Mouse (Mus musculus): ENCODE results near the gene Nudcd2. TPM values are rescaled to one million over a fixed set of nuclear protein-coding genes. Genes with fewer than 3 reads are reported as not detected.
A peak's percentile ranks its signal among the peaks of the same experiment; 100 is the strongest.
"Not testable (repeated sequence)": the region's sequence is repeated elsewhere in the genome, so short reads cannot be mapped to it uniquely, and the experiment has no call there.

Nudcd2 gene
- 26.5 and 28.3 TPM in 2 replicates for polyA plus RNA-seq (2012; ENCODE audit: insufficient read depth, insufficient read length, missing spikeins)

DNA sequence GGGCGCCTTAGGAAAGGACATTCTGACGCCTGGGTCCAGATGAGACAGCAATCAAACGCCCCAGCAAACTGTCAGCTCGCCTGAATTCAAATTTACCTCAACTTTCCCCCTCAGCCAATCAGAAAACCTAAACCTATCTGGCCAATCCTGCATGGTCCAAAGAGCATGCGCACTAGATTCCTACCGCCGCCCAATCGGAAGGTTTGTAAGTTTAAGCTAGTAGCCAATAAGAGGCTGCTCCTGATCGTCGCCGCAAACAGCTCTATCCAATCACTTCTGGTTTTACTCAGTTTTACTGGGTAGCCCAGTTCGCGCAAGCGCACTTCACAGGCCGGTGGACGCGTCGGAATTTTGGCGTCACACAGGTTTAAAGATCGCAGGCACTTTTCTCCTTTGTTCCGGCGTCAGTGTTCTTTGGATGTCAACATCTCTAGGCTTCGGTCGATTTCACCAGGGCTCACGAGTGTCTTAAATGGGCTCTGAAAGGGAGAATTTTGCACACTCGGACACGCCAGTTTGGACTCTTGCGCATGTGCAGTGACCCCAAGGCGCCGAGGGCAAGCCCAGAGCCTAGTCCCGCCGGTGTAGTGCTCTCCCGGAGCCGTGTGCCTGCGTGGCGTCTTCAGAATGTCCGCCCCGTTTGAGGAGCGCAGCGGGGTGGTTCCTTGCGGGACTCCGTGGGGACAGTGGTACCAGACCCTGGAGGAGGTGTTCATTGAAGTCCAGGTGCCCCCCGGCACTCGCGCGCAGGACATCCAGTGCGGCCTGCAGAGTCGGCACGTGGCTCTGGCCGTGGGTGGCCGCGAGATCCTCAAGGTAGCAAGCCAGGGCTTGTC lies at the start of gene Nudcd2, which contains the start of gene Hmmr:
Gene Nudcd2 (plus strand): TSS at position 329 of the 836 bp plus-strand sequence.
Gene Hmmr (minus strand): TSS at position 84 of the 836 bp plus-strand sequence.
- Histone ChIP-seq H3K4me3 (ENCODE audit: insufficient read depth, low read length) (peak within 1 kb of the TSS; percentile 77), H3K27ac (ENCODE audit: insufficient read depth, low read depth, low read length) (peak within 1 kb of the TSS; percentile 81), H3K4me1 (ENCODE audit: control insufficient read depth, insufficient read depth, low read length) (peaks cover 6% of the 10 kb centered on the region)
- no peak for TF ChIP-seq CTCF (IDR thresholded peaks at IDR 0.05; ENCODE audit: low read depth, low read length)
- no peak for TF ChIP-seq POLR2A (IDR thresholded peaks at IDR 0.05; ENCODE audit: borderline replicate concordance, low read depth, low read length)

DNA sequence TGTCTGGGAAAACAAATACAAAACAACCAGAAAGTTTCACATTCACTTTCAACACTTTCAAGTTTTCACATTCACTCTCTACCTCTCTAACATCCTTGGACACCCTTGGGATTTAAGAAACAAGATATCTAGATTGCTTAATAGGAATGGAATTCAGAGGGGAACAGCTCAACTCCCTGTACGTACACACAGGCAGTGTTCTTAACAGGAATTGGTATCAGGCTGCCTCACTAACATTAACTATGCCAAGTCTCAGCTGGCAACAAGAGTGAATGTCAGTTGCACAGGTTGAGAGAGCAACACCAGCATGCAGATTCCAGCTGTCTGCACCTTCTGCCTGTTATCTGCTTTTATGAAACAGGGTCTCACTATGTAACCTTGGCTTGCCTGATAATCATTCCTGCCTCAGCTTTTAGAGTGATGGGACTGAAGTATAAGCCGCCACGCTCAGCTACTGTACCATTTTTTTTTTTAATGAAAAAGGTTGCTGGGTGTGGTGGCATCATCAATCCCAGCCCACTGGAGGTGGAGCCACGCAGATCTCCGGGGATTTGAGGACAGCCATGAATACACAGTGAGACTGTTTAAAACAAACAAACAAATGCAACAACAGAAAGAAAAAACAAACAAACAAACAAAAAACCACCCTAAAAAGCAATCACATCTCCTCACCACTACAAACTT lies 42.9 kb upstream of the Nudcd2 start:
- no peak for TF ChIP-seq CTCF (IDR thresholded peaks at IDR 0.05; ENCODE audit: low read depth, low read length)
- TF ChIP-seq POLR2A (IDR thresholded peaks at IDR 0.05; ENCODE audit: borderline replicate concordance, low read depth, low read length): no peak
- Histone ChIP-seq H3K4me1 (ENCODE audit: control insufficient read depth, insufficient read depth, low read length) (peaks cover 15% of the 10 kb centered on the region), H3K4me3 (ENCODE audit: insufficient read depth, low read length) (0 out of 2 replicates have a peak overlapping the region, but pooled peaks have one; percentile 2), H3K27ac (ENCODE audit: insufficient read depth, low read depth, low read length) (no peak overlapping the region)

DNA sequence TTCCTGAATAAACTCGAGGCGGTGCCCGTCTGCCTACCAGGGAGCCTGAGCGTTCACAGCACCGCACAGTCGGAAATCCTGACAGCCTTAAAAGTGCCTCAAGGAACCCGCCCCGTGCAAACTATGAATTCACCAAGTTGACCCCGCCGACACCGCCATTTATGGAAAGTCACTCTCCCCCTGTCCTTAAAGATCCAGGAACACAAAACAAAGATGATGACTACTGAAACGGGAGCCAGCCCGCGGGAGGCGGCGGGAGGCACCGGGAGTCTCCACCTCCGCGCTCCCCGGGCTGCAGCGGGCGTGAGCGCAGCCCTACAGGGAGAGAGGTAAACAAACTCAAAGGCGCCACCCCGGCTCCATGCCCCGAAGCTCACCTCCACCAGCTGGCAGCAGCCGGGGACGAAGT lies 41.4 kb upstream of the Nudcd2 start:
- peak overlapping the region; percentile 54 for H3K27ac ChIP-seq (ENCODE audit: insufficient read depth, low read depth, low read length)
- peaks cover 15% of the 10 kb centered on the region for H3K4me1 ChIP-seq (ENCODE audit: control insufficient read depth, insufficient read depth, low read length)
- peak overlapping the region; percentile 84 for H3K4me3 ChIP-seq (ENCODE audit: insufficient read depth, low read length)
- TF ChIP-seq CTCF (IDR thresholded peaks at IDR 0.05; ENCODE audit: low read depth, low read length): no peak
- TF ChIP-seq POLR2A (IDR thresholded peaks at IDR 0.05; ENCODE audit: borderline replicate concordance, low read depth, low read length): no peak

DNA sequence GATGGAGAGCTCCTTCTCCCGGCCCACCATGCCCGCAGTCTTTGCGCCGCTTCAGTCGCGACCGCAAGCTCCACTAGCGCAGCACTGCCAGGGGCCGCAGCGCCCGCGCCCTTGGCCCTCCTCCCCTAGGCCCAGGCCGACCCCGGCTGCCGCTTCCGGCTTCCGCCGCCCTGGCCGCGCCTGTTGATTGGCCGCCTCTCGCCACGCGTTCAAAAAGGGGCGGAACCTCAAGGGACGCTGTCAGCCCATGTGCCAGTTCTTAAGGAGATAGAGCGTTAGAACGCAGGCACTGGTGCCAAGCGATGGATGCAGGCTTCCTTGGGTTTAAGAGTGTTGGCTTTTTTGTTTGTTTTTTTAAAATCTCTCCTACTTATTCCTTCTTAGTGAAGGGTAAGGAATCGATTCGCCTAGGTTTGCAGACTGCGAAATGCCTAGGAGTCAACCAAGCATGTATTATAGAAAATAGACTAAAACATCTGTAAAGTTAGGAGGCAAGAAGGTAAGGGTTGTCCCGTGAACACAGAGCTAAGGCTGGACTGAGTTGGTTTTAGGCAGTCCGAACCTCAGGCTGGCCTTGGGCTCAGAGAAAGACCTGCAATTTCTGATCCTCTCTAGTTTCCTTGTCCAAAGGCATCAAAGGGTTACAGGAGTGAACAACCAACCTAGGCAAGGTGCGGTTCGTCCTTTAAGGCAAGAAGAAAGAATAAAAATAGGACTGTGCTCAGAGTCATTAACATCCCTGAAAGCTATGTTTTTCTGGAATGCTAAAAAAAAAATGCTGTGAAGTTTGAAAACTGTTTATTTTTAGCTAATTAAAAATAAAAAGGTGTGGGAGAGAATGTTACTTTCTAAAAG lies 40.7 kb upstream of the Nudcd2 start:
- TF ChIP-seq POLR2A (IDR thresholded peaks at IDR 0.05; ENCODE audit: borderline replicate concordance, low read depth, low read length): no peak
- no peak for TF ChIP-seq CTCF (IDR thresholded peaks at IDR 0.05; ENCODE audit: low read depth, low read length)
- Histone ChIP-seq H3K4me3 (ENCODE audit: insufficient read depth, low read length) (peak overlapping the region; percentile 84), H3K27ac (ENCODE audit: insufficient read depth, low read depth, low read length) (peak overlapping the region; percentile 76), H3K4me1 (ENCODE audit: control insufficient read depth, insufficient read depth, low read length) (peaks cover 15% of the 10 kb centered on the region)

DNA sequence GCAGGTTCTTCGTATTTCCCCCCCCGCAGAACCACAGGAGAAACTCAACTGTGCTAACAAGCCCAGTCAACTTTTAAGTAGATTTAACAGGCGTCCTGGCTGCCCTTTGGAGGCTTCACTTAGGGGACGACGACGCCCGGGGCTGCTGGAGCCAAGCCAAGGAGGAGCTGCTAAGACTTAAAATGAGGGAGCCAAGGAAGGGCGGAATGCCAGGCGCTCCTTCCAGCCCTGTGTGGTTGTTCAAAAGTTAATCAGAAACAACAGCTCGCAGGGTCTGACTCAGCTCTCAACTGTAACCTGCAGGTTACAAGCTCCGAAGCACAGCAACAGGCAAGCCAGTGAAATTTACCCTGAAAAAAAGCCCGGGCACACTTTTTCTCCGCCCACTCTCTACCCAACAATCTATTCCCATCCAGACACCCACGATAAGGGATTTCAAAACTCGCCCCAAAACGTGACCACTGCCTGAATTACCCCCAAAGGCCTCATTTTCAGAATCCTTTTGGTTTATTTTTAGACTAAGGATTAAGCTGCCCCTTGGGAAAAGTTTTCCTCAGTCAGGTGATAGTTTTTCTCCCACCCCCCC lies 40.0 kb upstream of the Nudcd2 start:
- peak overlapping the region; percentile 84 for H3K4me3 ChIP-seq (ENCODE audit: insufficient read depth, low read length)
- H3K4me1 ChIP-seq (ENCODE audit: control insufficient read depth, insufficient read depth, low read length): peaks cover 15% of the 10 kb centered on the region
- peak overlapping the region; percentile 76 for H3K27ac ChIP-seq (ENCODE audit: insufficient read depth, low read depth, low read length)
- 0 out of 2 replicates have a peak, but pooled peaks have one; percentile 5 for TF ChIP-seq CTCF (IDR thresholded peaks at IDR 0.05; ENCODE audit: low read depth, low read length)
- no peak for TF ChIP-seq POLR2A (IDR thresholded peaks at IDR 0.05; ENCODE audit: borderline replicate concordance, low read depth, low read length)

DNA sequence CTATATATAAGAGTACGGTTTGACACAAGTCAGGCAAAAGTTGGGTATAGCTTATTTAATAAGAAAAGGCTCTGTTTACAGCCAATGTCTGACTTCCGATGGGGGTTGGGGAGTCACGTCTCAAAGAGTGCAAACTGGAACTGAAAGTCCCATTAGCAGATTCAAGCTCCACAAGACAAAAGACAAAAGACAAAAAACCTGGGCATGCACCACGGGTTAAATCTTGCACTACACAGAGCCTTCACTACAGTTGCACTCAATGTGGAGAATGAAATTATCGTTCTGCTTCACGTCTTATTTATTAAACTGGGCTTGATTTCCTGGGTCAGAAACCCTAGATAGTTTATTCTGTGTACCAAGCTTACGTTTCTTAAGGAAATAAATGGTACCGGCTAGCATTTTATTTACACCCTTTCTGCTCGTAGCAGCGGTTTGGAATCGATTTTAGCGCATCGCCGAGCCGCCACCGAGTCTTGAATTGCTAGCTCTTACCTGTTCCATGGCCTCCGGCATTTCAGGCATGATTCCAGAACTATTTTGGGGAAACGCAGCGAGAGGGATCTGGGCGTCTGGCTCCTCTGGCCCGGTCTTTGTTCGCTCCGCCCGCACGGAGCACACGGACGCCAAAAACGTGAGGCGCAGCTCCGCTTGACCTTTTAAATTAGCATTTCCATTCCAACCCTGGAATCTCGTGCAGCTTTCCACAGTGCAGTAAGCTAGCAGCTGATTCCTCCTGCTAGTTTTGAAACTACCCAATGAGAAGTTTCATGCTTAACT lies 39.0 kb upstream of the Nudcd2 start:
- Histone ChIP-seq H3K27ac (ENCODE audit: insufficient read depth, low read depth, low read length) (peak overlapping the region; percentile 95), H3K4me1 (ENCODE audit: control insufficient read depth, insufficient read depth, low read length) (peaks cover 15% of the 10 kb centered on the region), H3K4me3 (ENCODE audit: insufficient read depth, low read length) (peak overlapping the region; percentile 88)
- TF ChIP-seq POLR2A (IDR thresholded peaks at IDR 0.05; ENCODE audit: borderline replicate concordance, low read depth, low read length) (0 out of 2 replicates have a peak, but pooled peaks have one; percentile 60), CTCF (IDR thresholded peaks at IDR 0.05; ENCODE audit: low read depth, low read length) (no peak)

DNA sequence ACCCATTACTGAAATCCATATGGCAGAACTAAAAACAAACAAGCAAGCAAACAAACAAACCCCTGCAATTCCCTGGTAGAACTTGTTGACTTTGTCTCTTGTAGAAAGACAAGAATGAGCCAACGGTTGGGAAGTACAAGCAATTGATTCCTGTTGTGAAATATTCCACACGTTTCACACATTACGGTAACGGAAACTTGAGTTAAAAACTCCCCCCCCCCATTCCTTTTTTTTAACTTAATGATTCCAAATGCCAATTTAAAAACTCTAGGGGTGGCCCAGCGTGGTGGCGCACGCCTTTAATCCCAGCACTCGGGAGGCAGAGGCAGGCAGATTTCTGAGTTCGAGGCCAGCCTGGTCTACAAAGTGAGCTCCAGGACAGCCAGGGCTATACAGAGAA lies 38.4 kb upstream of the Nudcd2 start, which contains the start of gene Mat2b:
Gene Mat2b (minus strand): TSS at position 101 of the 400 bp plus-strand sequence.
- peak within 1 kb of the TSS; percentile 88 for H3K4me3 ChIP-seq (ENCODE audit: insufficient read depth, low read length)
- H3K27ac ChIP-seq (ENCODE audit: insufficient read depth, low read depth, low read length): peak within 1 kb of the TSS; percentile 95
- TF ChIP-seq POLR2A (IDR thresholded peaks at IDR 0.05; ENCODE audit: borderline replicate concordance, low read depth, low read length): no peak
- no peak for TF ChIP-seq CTCF (IDR thresholded peaks at IDR 0.05; ENCODE audit: low read depth, low read length)

DNA sequence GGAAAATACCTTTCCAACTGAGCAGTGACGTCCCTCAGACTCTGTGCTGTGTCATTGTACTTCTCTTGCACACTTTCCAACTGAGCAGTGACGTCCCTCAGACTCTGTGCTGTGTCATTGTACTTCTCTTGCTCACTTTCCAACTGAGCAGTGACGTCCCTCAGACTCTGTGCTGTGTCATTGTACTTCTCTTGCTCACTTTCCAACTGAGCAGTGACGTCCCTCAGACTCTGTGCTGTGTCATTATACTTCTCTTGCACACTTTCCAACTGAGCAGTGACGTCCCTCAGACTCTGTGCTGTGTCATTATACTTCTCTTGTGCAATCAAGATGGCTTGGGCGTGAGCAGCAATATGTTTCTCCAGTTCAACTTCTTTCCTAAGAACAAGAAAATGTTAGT lies 23.6 kb upstream of the Nudcd2 start:
- H3K4me3 ChIP-seq (ENCODE audit: insufficient read depth, low read length): not testable (repeated sequence)

More for the DNA sequence above, 38.4 kb upstream of the Nudcd2 start, which contains the start of gene Mat2b:
- peaks cover 10% of the 10 kb centered on the region for H3K4me1 ChIP-seq (ENCODE audit: control insufficient read depth, insufficient read depth, low read length)

More for the DNA sequence above, 23.6 kb upstream of the Nudcd2 start:
- H3K27ac ChIP-seq (ENCODE audit: insufficient read depth, low read depth, low read length); H3K4me1 ChIP-seq (ENCODE audit: control insufficient read depth, insufficient read depth, low read length): not testable (repeated sequence)
